Mouse (Mus musculus) MEL (cell line): ENCODE results near the gene C330021F23Rik. TPM values are rescaled to one million over a fixed set of nuclear protein-coding genes. Genes with fewer than 3 reads are reported as not detected.

Source experiments
- DNase-seq: peaks from one replicate; pipeline ENCODE4 v3.0.0; 2011; ENCODE audit warnings: low read depth, low spot score
- H3K27ac ChIP-seq: 2 replicates; pipeline ENCODE4 v1.5.1; 2012; ENCODE audit warnings: low read depth, mild to moderate bottlenecking, control low read depth, low read length, moderate library complexity; ENCODE audit not compliant: control insufficient read depth
- H3K27me3 ChIP-seq, 2 experiments: fragments of 150-350 bp in 1 of 2; sonication (generic) in 1 of 2; 2 replicates each; pipeline ENCODE4 v1.6.1; 2012; ENCODE audit warnings: low read length in 2 of 2, mild to moderate bottlenecking in 2 of 2, improper control_type of control experiment in 1 of 2, moderate library complexity in 1 of 2; ENCODE audit not compliant: insufficient read depth in 2 of 2, control insufficient read depth in 1 of 2
- H3K36me3 ChIP-seq, 2 experiments: 2 replicates each; pipeline ENCODE4 v1.6.1; 2012 to 2014; ENCODE audit warnings: low read length in 2 of 2, improper control_type of control experiment in 1 of 2, inconsistent platforms in 1 of 2, mild to moderate bottlenecking in 1 of 2; ENCODE audit not compliant: insufficient read depth in 2 of 2, control insufficient read depth in 1 of 2
- H3K4me1 ChIP-seq, 2 experiments: fragments of 150-350 bp in 1 of 2; sonication (generic) in 1 of 2; 2 replicates each; pipeline ENCODE4 v1.6.1; 2012; ENCODE audit warnings: low read length in 2 of 2, improper control_type of control experiment in 1 of 2, mild to moderate bottlenecking in 1 of 2; ENCODE audit not compliant: insufficient read depth in 2 of 2, control insufficient read depth in 1 of 2
- H3K4me3 ChIP-seq, 2 experiments: fragments of 150-350 bp in 1 of 2; sonication (generic) in 1 of 2; 2 replicates each; pipeline ENCODE4 v1.5.1; 2012; ENCODE audit warnings: low read depth in 2 of 2, low read length in 2 of 2, mild to moderate bottlenecking in 2 of 2, moderate library complexity in 2 of 2, control low read depth in 1 of 2, improper control_type of control experiment in 1 of 2; ENCODE audit not compliant: control insufficient read depth in 1 of 2, insufficient read depth in 1 of 2
- H3K79me2 ChIP-seq: 2 replicates; pipeline ENCODE4 v1.6.1; 2012; ENCODE audit warnings: mild to moderate bottlenecking, low read length, moderate library complexity; ENCODE audit not compliant: control insufficient read depth, poor library complexity, insufficient read depth
- H3K9ac ChIP-seq: 2 replicates; pipeline ENCODE4 v1.6.1; 2012; ENCODE audit warnings: low read depth, mild to moderate bottlenecking, control low read depth, low read length, moderate library complexity; ENCODE audit not compliant: control insufficient read depth, poor library complexity, severe bottlenecking
- H3K9me3 ChIP-seq: fragments of 150-350 bp; sonication (generic); replicated peaks from 2 replicates; pipeline ENCODE4 v1.6.1; 2012; ENCODE audit warnings: mild to moderate bottlenecking, low read length, improper control_type of control experiment, moderate library complexity; ENCODE audit not compliant: insufficient read depth
- BHLHE40 ChIP-seq: IDR thresholded peaks from 2 replicates; pipeline ENCODE4 v1.6.1; 2012; ENCODE audit warnings: low read depth, mild to moderate bottlenecking, inconsistent platforms, low read length, improper control_type of control experiment, borderline replicate concordance
- CHD1 ChIP-seq: IDR thresholded peaks from 2 replicates; pipeline ENCODE4 v1.6.1; 2012; ENCODE audit warnings: low read depth, mild to moderate bottlenecking, inconsistent platforms, low read length, improper control_type of control experiment
- CTCF ChIP-seq, 3 experiments: IDR thresholded peaks in 2 of 3; conservative IDR thresholded peaks in 1 of 3; 2 replicates each; pipeline ENCODE4 v1.5.1; 2011 to 2012; ENCODE audit warnings: low read length in 3 of 3, low read depth in 2 of 3, mild to moderate bottlenecking in 2 of 3, improper control_type of control experiment in 1 of 3, inconsistent platforms in 1 of 3, mixed read lengths in 1 of 3, moderate library complexity in 1 of 3; ENCODE audit not compliant: control insufficient read depth in 1 of 3, insufficient read depth in 1 of 3, poor library complexity in 1 of 3, severe bottlenecking in 1 of 3
- E2F4 ChIP-seq: IDR thresholded peaks from 2 replicates; pipeline ENCODE4 v1.6.1; 2011; ENCODE audit warnings: low read depth, low read length, improper control_type of control experiment, borderline replicate concordance
- ELF1 ChIP-seq: IDR thresholded peaks from 2 replicates; pipeline ENCODE4 v1.6.1; 2014; ENCODE audit warnings: low read depth, mild to moderate bottlenecking, inconsistent platforms, low read length, improper control_type of control experiment, moderate library complexity
- ETS1 ChIP-seq: IDR thresholded peaks from 2 replicates; pipeline ENCODE4 v1.6.1; 2012; ENCODE audit warnings: low read depth, mild to moderate bottlenecking, inconsistent platforms, low read length, improper control_type of control experiment, moderate library complexity
- GABPA ChIP-seq: IDR thresholded peaks from 2 replicates; pipeline ENCODE4 v1.6.1; 2012; ENCODE audit warnings: low read depth, mild to moderate bottlenecking, inconsistent platforms, low read length, improper control_type of control experiment, moderate library complexity
- GATA1 ChIP-seq: IDR thresholded peaks from 2 replicates; pipeline ENCODE4 v1.6.1; 2011; ENCODE audit warnings: low read depth, low read length, improper control_type of control experiment
- HCFC1 ChIP-seq: IDR thresholded peaks from 2 replicates; pipeline ENCODE4 v1.6.1; 2012; ENCODE audit warnings: low read depth, mild to moderate bottlenecking, inconsistent platforms, low read length, improper control_type of control experiment, moderate library complexity
- KAT2A ChIP-seq: conservative IDR thresholded peaks from 2 replicates; pipeline ENCODE4 v1.6.1; 2012; ENCODE audit warnings: low read depth, low read length, improper control_type of control experiment, inconsistent platforms
- MAFK ChIP-seq: IDR thresholded peaks from 2 replicates; pipeline ENCODE4 v1.6.1; 2011; ENCODE audit warnings: low read depth, mild to moderate bottlenecking, low read length, improper control_type of control experiment, borderline replicate concordance
- MAX ChIP-seq: IDR thresholded peaks from 2 replicates; pipeline ENCODE4 v1.6.1; 2011; ENCODE audit warnings: low read length, improper control_type of control experiment
- MAZ ChIP-seq: IDR thresholded peaks from 2 replicates; pipeline ENCODE4 v1.6.1; 2012; ENCODE audit warnings: low read depth, mild to moderate bottlenecking, inconsistent platforms, low read length, improper control_type of control experiment
- MEF2A ChIP-seq: IDR thresholded peaks from 2 replicates; pipeline ENCODE4 v1.6.1; 2014; ENCODE audit warnings: low read depth, mild to moderate bottlenecking, inconsistent platforms, low read length, improper control_type of control experiment; ENCODE audit not compliant: poor library complexity, insufficient replicate concordance, severe bottlenecking; ENCODE audit errors: extremely low read depth
- MYC ChIP-seq: IDR thresholded peaks from 2 replicates; pipeline ENCODE4 v1.6.1; 2011; ENCODE audit warnings: low read depth, mild to moderate bottlenecking, low read length, improper control_type of control experiment, moderate library complexity
- POLR2AphosphoS2 ChIP-seq: IDR thresholded peaks from 2 replicates; pipeline ENCODE4 v1.6.1; 2011; ENCODE audit warnings: low read length, improper control_type of control experiment
- POLR2AphosphoS5 ChIP-seq: IDR thresholded peaks from 2 replicates; pipeline ENCODE4 v1.6.1; 2012; ENCODE audit warnings: low read depth, borderline replicate concordance, mild to moderate bottlenecking, inconsistent platforms, low read length, moderate library complexity, mixed read lengths
- RAD21 ChIP-seq: IDR thresholded peaks from 2 replicates; pipeline ENCODE4 v1.6.1; 2011; ENCODE audit warnings: mild to moderate bottlenecking, low read depth, low read length, improper control_type of control experiment
- RCOR1 ChIP-seq: IDR thresholded peaks from 2 replicates; pipeline ENCODE4 v1.6.1; 2012; ENCODE audit warnings: low read depth, mild to moderate bottlenecking, inconsistent platforms, low read length, improper control_type of control experiment
- SIN3A ChIP-seq: IDR thresholded peaks from 2 replicates; pipeline ENCODE4 v1.6.1; 2012; ENCODE audit warnings: low read length, improper control_type of control experiment, inconsistent platforms
- TAL1 ChIP-seq: IDR thresholded peaks from 2 replicates; pipeline ENCODE4 v1.6.1; 2012; ENCODE audit warnings: mild to moderate bottlenecking, inconsistent platforms, low read length, moderate library complexity, mixed read lengths
- TCF12 ChIP-seq: IDR thresholded peaks from 2 replicates; pipeline ENCODE4 v1.6.1; 2014; ENCODE audit warnings: low read depth, mild to moderate bottlenecking, inconsistent platforms, low read length, improper control_type of control experiment, moderate library complexity
- UBTF ChIP-seq: IDR thresholded peaks from 2 replicates; pipeline ENCODE4 v1.6.1; 2012; ENCODE audit warnings: low read depth, mild to moderate bottlenecking, inconsistent platforms, low read length, improper control_type of control experiment, moderate library complexity, borderline replicate concordance; ENCODE audit not compliant: insufficient read depth
- USF2 ChIP-seq, 2 experiments: IDR thresholded peaks; 2 replicates each; pipeline ENCODE4 v1.6.1; 2011 to 2012; ENCODE audit warnings: improper control_type of control experiment in 2 of 2, low read length in 2 of 2, borderline replicate concordance in 1 of 2, inconsistent platforms in 1 of 2, low read depth in 1 of 2, mild to moderate bottlenecking in 1 of 2; ENCODE audit not compliant: insufficient read depth in 1 of 2
- ZC3H11A ChIP-seq: IDR thresholded peaks from 2 replicates; pipeline ENCODE4 v1.6.1; 2012; ENCODE audit warnings: low read depth, mild to moderate bottlenecking, inconsistent platforms, low read length, improper control_type of control experiment
- ZMIZ1 ChIP-seq: IDR thresholded peaks from 2 replicates; pipeline ENCODE4 v1.6.1; 2012; ENCODE audit warnings: low read depth, mild to moderate bottlenecking, inconsistent platforms, low read length, improper control_type of control experiment, moderate library complexity
- polyA plus RNA-seq, 2 experiments: library from polyadenylated mRNA; stranded (reverse) in 1 of 2; unstranded in 1 of 2; fragments of >175 nt in 1 of 2; fragments of >200 nt in 1 of 2; gene quantifications; 2 replicates each; pipeline versions ENCODE4 v1.2.1 to v1.2.4; 2012; ENCODE audit warnings: low replicate concordance in 2 of 2, low read depth in 1 of 2; ENCODE audit not compliant: insufficient read length in 2 of 2, insufficient read depth in 1 of 2, missing spikeins in 1 of 2
- total RNA-seq: library from RNA; depleted of rRNA; stranded (reverse); fragments of 300-350 nt; gene quantifications from 2 replicates; pipeline ENCODE4 v1.2.3, GENCODE M21; 2012

C330021F23Rik gene
- total and polyA plus RNA-seq, 3 experiments, result 0.53 to 1.2 TPM; not detected in 1

GRCm38 (mm10) chr8:3609046-3609815 is 41.4 kb downstream of the C330021F23Rik start:
- H3K4me3 ChIP-seq, result no peak overlapping the region
- no peak for DNase-seq
- no peak overlapping the region for H3K9ac ChIP-seq
- H3K9me3 ChIP-seq, result no peaks in the 10 kb centered on the region
- H3K79me2 ChIP-seq, result no peaks in the 10 kb centered on the region
- peak overlapping the region; percentile 25; the same call in 1 of the 2 replicates for H3K27ac ChIP-seq
- TF ChIP-seq MAX (no peak), MEF2A (no peak), TAL1 (no peak), ETS1 (no peak), MAZ (no peak), HCFC1 (no peak), RCOR1 (no peak), GATA1 (no peak), MAFK (no peak), ZMIZ1 (no peak), POLR2AphosphoS2 (no peak), BHLHE40 (no peak), CTCF (IDR thresholded peaks at IDR 0.05 in 2 of 3, conservative IDR thresholded peaks at IDR 0.05 in 1 of 3; ENCODE audit: control insufficient read depth in 1 of 3, insufficient read depth in 1 of 3, low read depth in 2 of 3, low read length in 3 of 3, poor library complexity in 1 of 3, severe bottlenecking in 1 of 3) (no peak), UBTF (no peak), GABPA (no peak), USF2 (IDR thresholded peaks at IDR 0.05; ENCODE audit: borderline replicate concordance in 1 of 2, insufficient read depth in 1 of 2, low read depth in 1 of 2, low read length in 2 of 2) (no peak), E2F4 (no peak), POLR2AphosphoS5 (no peak)
- H3K36me3 ChIP-seq, result peaks cover 0 to 11% of the 10 kb centered on the region in 2 experiments
- H3K27me3 ChIP-seq, result no peaks in the 10 kb centered on the region
- H3K4me1 ChIP-seq, result peaks cover 0 to 18% of the 10 kb centered on the region in 2 experiments; a peak in 2 of 4 replicates

DNA sequence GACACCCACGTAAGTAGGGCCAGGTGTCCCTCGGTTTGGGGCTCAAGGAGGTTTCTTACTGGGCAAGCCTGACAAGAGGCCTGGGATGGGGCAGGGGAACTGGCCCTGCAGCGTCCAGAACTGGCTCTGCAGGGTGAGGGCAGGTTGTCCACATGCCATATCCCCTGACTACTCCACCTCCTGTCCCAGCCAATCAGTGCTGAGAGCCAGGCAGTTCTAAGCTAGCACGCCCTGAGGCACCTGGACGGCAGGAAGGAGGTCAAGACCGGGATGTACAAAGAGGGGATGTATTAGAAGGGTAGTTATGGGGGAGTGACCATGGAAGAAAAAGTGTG is 42.0 kb downstream of the C330021F23Rik start:
- no peak overlapping the region for H3K4me3 ChIP-seq
- no peak for DNase-seq
- no peaks in the 10 kb centered on the region for H3K79me2 ChIP-seq
- H3K36me3 ChIP-seq, result peaks cover 2 to 11% of the 10 kb centered on the region in 2 experiments
- no peak overlapping the region for H3K9ac ChIP-seq
- TF ChIP-seq GABPA (no peak), SIN3A (no peak), CHD1 (no peak), MAX (no peak), ELF1 (no peak), RAD21 (no peak), ZC3H11A (no peak), MEF2A (no peak), MYC (no peak), E2F4 (no peak), TCF12 (no peak), TAL1 (no peak), KAT2A (no peak), HCFC1 (no peak)
- H3K9me3 ChIP-seq, result no peaks in the 10 kb centered on the region
- H3K27me3 ChIP-seq, result no peaks in the 10 kb centered on the region
- H3K27ac ChIP-seq, result no peak overlapping the region
- H3K4me1 ChIP-seq, result peaks cover 0 to 18% of the 10 kb centered on the region in 2 experiments; a peak in 2 of 4 replicates
